Mouse (Mus musculus) kidney, postnatal 0 days (tissue): Measurements from ENCODE around the gene Rap1gds1. TPM values are rescaled to one million over a fixed set of nuclear protein-coding genes. Genes with fewer than 3 reads are reported as not detected.

Source experiments
- ATAC-seq: fragments of 200-750 bp; cut with Nextera tagmentation; replicated peaks from 2 replicates; pipeline ENCODE4 v1.8.0; 2017; ENCODE audit warnings: low read depth, moderate number of reproducible peaks, moderate TSS enrichment, moderate library complexity; ENCODE audit not compliant: low FRiP score
- DNase-seq: peaks from one replicate; pipeline ENCODE4 v3.0.0-alpha.2; 2016; ENCODE audit warnings: low spot score
- H3K27ac ChIP-seq: fragments of 300-500 bp; sonication (generic); 2 replicates; pipeline ENCODE4 v1.5.1; 2014; ENCODE audit warnings: mild to moderate bottlenecking
- H3K27me3 ChIP-seq: fragments of 300-500 bp; sonication (generic); 2 replicates; pipeline ENCODE4 v1.6.1; 2014; ENCODE audit warnings: low read length, mixed read lengths; ENCODE audit not compliant: insufficient read depth
- H3K36me3 ChIP-seq: fragments of 300-500 bp; sonication (generic); 2 replicates; pipeline ENCODE4 v1.6.1; 2014; ENCODE audit warnings: low read length, mixed read lengths; ENCODE audit not compliant: insufficient read depth
- H3K4me1 ChIP-seq: fragments of 300-500 bp; sonication (generic); replicated peaks from 2 replicates; pipeline ENCODE4 v1.6.1; 2014; ENCODE audit warnings: antibody characterized with exemption, low read length, mixed read lengths; ENCODE audit not compliant: insufficient read depth
- H3K4me2 ChIP-seq: fragments of 300-500 bp; sonication (generic); 2 replicates; pipeline ENCODE4 v1.6.1; 2014; ENCODE audit warnings: mild to moderate bottlenecking, low read length, moderate library complexity, mixed read lengths
- H3K4me3 ChIP-seq: fragments of 300-500 bp; sonication (generic); replicated peaks from 2 replicates; pipeline ENCODE4 v1.5.1; 2014; ENCODE audit warnings: low read depth, low read length
- H3K9ac ChIP-seq: fragments of 300-500 bp; sonication (generic); 2 replicates; pipeline ENCODE4 v1.6.1; 2014; ENCODE audit warnings: low read depth, low read length
- H3K9me3 ChIP-seq: fragments of 300-500 bp; sonication (generic); replicated peaks from 2 replicates; pipeline ENCODE4 v1.6.1; 2016; ENCODE audit warnings: low read length, inconsistent platforms, mixed read lengths
- CTCF ChIP-seq: IDR thresholded peaks from 2 replicates; pipeline ENCODE4 v1.5.1; 2016; ENCODE audit warnings: antibody characterized with exemption, low read depth, mild to moderate bottlenecking, moderate library complexity
- WGBS: fragments of 180-500 bp; shearing (Covaris S2); extraction: QIAGEN DNeasy Blood & Tissue Kit; methylation state at CpG from one replicate; pipeline ENCODE4 v1.1.7; 2014; 5-methylcytosine and 5-hydroxymethylcytosine counted together
- polyA plus RNA-seq: library from polyadenylated mRNA; unstranded; fragments of >200 nt; fragmentation: Nextera tagmentation; extraction: Ambion mirVana; gene quantifications from 2 replicates; pipeline ENCODE4 v1.2.1, GENCODE M21; 2015

Rap1gds1 gene
- polyA plus RNA-seq, 1 experiment from 2014 or later: 31.8 TPM

DNA sequence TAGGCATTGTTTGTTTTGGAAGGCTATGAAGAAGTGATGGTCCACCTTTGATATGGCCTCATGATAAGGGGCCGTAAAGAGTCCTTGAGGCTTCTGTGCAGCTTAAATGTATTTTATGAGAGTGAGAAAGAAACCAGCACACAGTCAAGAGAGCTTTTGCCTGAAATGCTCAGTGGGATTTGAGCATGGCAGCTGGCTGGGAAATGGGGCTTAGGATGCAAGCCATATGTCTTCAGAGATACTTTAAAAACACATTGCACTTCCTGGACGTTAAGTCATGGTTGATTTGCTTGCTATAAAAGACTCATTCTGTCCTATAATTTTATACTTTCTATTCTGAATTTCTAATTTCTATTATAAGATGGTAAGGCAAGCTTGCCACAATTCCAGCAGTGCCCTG lies 28.9 kb upstream of the Rap1gds1 start:
- Histone ChIP-seq H3K36me3 (no peaks in the 10 kb centered on the region), H3K4me1 (no peaks in the 10 kb centered on the region), H3K27ac (no peak overlapping the region), H3K27me3 (no peaks in the 10 kb centered on the region), H3K4me2 (no peak overlapping the region), H3K4me3 (no peak overlapping the region), H3K9ac (no peak overlapping the region), H3K9me3 (no peaks in the 10 kb centered on the region)
- ATAC-seq: no peak
- 47% methylated on average over 2 of the region's 2 CpGs for WGBS
- DNase-seq: no peak
- no peak for TF ChIP-seq CTCF

GRCm38 (mm10) chr3:139103346-139103745 lies 28.3 kb upstream of the Rap1gds1 start:
- DNase-seq (no peak), ATAC-seq (no peak)
- no peak for TF ChIP-seq CTCF
- no peaks in the 10 kb centered on the region for H3K9me3 ChIP-seq
- 81% methylated on average over 3 of the region's 3 CpGs for WGBS
- H3K9ac ChIP-seq: no peak overlapping the region
- no peaks in the 10 kb centered on the region for H3K36me3 ChIP-seq
- H3K4me1 ChIP-seq: no peaks in the 10 kb centered on the region
- no peak overlapping the region for H3K4me2 ChIP-seq
- no peak overlapping the region for H3K4me3 ChIP-seq
- no peaks in the 10 kb centered on the region for H3K27me3 ChIP-seq
- H3K27ac ChIP-seq: no peak overlapping the region

GRCm38 (mm10) chr3:139101941-139102340 lies 26.9 kb upstream of the Rap1gds1 start:
- H3K27me3 ChIP-seq: no peaks in the 10 kb centered on the region
- 94% methylated on average over 1 of the region's 1 CpGs for WGBS
- no peak overlapping the region for H3K4me2 ChIP-seq
- H3K36me3 ChIP-seq: no peaks in the 10 kb centered on the region
- DNase-seq: no peak
- no peaks in the 10 kb centered on the region for H3K4me1 ChIP-seq
- H3K9ac ChIP-seq: no peak overlapping the region
- no peak overlapping the region for H3K4me3 ChIP-seq
- no peak overlapping the region for H3K27ac ChIP-seq
- TF ChIP-seq CTCF: no peak
- no peaks in the 10 kb centered on the region for H3K9me3 ChIP-seq
- no peak for ATAC-seq

DNA sequence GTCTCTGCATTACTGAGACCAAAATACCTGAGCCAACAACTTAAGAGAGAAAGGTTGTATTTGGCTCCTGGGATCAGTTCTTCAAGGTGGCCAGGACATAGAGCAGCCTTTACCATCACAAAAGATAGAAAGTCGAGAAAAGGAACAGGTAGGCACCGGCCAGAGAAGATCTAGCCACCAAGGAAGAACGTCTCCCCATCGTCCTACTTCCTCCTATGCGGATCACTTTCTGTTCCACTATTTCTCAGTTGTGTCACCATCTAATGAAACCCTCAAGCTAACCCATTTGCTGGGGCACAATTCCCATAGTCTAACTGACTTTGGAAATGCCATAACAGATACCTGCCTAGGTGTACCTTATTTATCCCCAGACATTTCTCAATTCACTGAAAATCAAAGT lies 24.3 kb upstream of the Rap1gds1 start:
- H3K4me1 ChIP-seq: no peaks in the 10 kb centered on the region
- 96% methylated on average over 5 of the region's 5 CpGs for WGBS
- no peaks in the 10 kb centered on the region for H3K36me3 ChIP-seq
- no peaks in the 10 kb centered on the region for H3K27me3 ChIP-seq
- no peak overlapping the region for H3K9ac ChIP-seq
- no peak overlapping the region for H3K4me3 ChIP-seq
- no peak overlapping the region for H3K27ac ChIP-seq
- no peaks in the 10 kb centered on the region for H3K9me3 ChIP-seq
- no peak for TF ChIP-seq CTCF
- no peak for ATAC-seq
- no peak overlapping the region for H3K4me2 ChIP-seq
- no peak for DNase-seq

DNA sequence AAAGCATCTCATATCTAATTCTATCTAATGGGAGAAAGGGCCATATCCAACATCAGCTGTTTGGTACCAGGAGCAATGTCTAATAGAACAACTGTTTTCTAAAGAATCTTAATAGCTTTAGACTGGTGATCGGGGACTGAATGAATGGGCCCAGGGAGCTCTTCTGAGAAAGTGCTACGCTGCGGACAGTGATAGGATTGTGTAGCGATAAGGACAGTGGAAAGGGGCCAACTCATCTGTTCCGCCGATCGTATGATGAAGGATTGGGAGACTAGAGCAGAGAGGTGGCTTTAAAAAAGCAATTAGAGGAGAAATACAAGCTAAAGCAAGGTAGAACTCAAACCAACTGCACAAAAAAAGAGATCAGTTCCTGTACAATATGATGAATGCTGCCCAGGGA lies 20.9 kb upstream of the Rap1gds1 start:
- Histone ChIP-seq H3K4me2 (no peak overlapping the region), H3K4me1 (no peaks in the 10 kb centered on the region), H3K4me3 (no peak overlapping the region), H3K9me3 (no peaks in the 10 kb centered on the region), H3K27ac (no peak overlapping the region), H3K36me3 (no peaks in the 10 kb centered on the region), H3K27me3 (no peaks in the 10 kb centered on the region), H3K9ac (no peak overlapping the region)
- DNase-seq (no peak), ATAC-seq (no peak)
- 93% methylated on average over 7 of the region's 7 CpGs for WGBS
- no peak for TF ChIP-seq CTCF

DNA sequence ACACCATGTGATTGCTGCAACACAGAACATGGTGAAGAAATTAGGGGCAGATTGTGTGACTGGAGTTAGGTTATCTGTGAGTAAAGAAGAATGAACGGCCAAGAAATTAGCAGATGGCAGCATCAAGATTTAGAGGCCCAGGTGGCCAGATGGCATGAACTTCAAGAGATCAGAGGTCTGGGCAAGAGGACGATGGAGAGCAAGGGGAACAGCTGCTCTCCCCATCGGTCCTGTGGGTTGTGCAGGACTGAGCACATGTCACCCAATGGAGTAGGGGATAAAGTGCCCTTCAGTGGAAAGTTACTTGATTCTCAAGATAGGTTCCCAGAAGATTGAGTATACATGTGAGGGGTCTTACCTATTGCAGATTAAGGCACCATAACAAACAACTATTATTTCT lies 13.5 kb upstream of the Rap1gds1 start:
- no peak overlapping the region for H3K9ac ChIP-seq
- 73% methylated on average over 3 of the region's 3 CpGs for WGBS

GRCm38 (mm10) chr3:139083778-139084539 lies 9.0 kb upstream of the Rap1gds1 start:
- Histone ChIP-seq H3K9ac (no peak overlapping the region), H3K27ac (no peak overlapping the region), H3K4me1 (no peaks in the 10 kb centered on the region), H3K9me3 (no peaks in the 10 kb centered on the region), H3K4me2 (no peak overlapping the region), H3K36me3 (no peaks in the 10 kb centered on the region), H3K4me3 (no peak overlapping the region), H3K27me3 (no peaks in the 10 kb centered on the region)
- no peak for ATAC-seq
- DNase-seq: no peak
- WGBS: 60% methylated on average over 5 of the region's 5 CpGs
- TF ChIP-seq CTCF: no peak

More for the DNA sequence above, 13.5 kb upstream of the Rap1gds1 start:
- H3K36me3 ChIP-seq: no peaks in the 10 kb centered on the region
- H3K27ac ChIP-seq: no peak overlapping the region
- H3K9me3 ChIP-seq: no peaks in the 10 kb centered on the region
- no peak for TF ChIP-seq CTCF
- ATAC-seq: no peak
- no peak for DNase-seq
- no peaks in the 10 kb centered on the region for H3K4me1 ChIP-seq
- no peak overlapping the region for H3K4me3 ChIP-seq
- H3K27me3 ChIP-seq: no peaks in the 10 kb centered on the region
- no peak overlapping the region for H3K4me2 ChIP-seq
